Mouse (Mus musculus) forebrain, embryonic 14.5 days (tissue): ENCODE results near the gene Pik3r4. TPM values are rescaled to one million over a fixed set of nuclear protein-coding genes. Genes with fewer than 3 reads are reported as not detected.
A peak's percentile ranks its signal among the peaks of the same experiment; 100 is the strongest.

Experiments used
- ATAC-seq: fragments of 200-750 bp; cut with Nextera tagmentation; 2 replicates; pipeline ENCODE4 v1.8.0; 2017; ENCODE audit warnings: mild to moderate bottlenecking, moderate library complexity
- DNase-seq: peaks from one replicate; pipeline ENCODE4 v3.0.0-alpha.2; 2015; ENCODE audit warnings: low spot score
- H3K27ac ChIP-seq: fragments of 300-500 bp; sonication (generic); 2 replicates; pipeline ENCODE4 v1.5.1; 2014; ENCODE audit warnings: low read depth, mild to moderate bottlenecking, control low read depth, low read length, moderate library complexity
- H3K27me3 ChIP-seq: fragments of 300-500 bp; sonication (generic); replicated peaks from 2 replicates; pipeline ENCODE4 v1.6.1; 2014; ENCODE audit warnings: low read length, control low read depth, mixed read lengths; ENCODE audit not compliant: control insufficient read depth, insufficient read depth
- H3K36me3 ChIP-seq: fragments of 300-500 bp; sonication (generic); 2 replicates; pipeline ENCODE4 v1.6.1; 2014; ENCODE audit warnings: low read length, control low read depth; ENCODE audit not compliant: control insufficient read depth, insufficient read depth
- H3K4me1 ChIP-seq: fragments of 300-500 bp; sonication (generic); 2 replicates; pipeline ENCODE4 v1.6.1; 2014; ENCODE audit warnings: antibody characterized with exemption, low read length, control low read depth; ENCODE audit not compliant: control insufficient read depth, insufficient read depth
- H3K4me2 ChIP-seq: fragments of 300-500 bp; sonication (generic); 2 replicates; pipeline ENCODE4 v1.6.1; 2014; ENCODE audit warnings: mild to moderate bottlenecking, control low read depth, low read length
- H3K4me3 ChIP-seq: fragments of 300-500 bp; sonication (generic); 2 replicates; pipeline ENCODE4 v1.5.1; 2014; ENCODE audit warnings: low read depth, low read length, control low read depth
- H3K9ac ChIP-seq: fragments of 300-500 bp; sonication (generic); 2 replicates; pipeline ENCODE4 v1.6.1; 2014; ENCODE audit warnings: mild to moderate bottlenecking, low read length, control low read depth, moderate library complexity
- H3K9me3 ChIP-seq: fragments of 300-500 bp; sonication (generic); replicated peaks from 2 replicates; pipeline ENCODE4 v1.6.1; 2016; ENCODE audit warnings: low read length, control low read depth, mixed read lengths; ENCODE audit not compliant: control insufficient read depth
- WGBS: fragments of 180-500 bp; shearing (Covaris S2); extraction: QIAGEN DNeasy Blood & Tissue Kit; methylation state at CpG from one replicate; pipeline ENCODE4 v1.1.7; 2014; 5-methylcytosine and 5-hydroxymethylcytosine counted together
- polyA plus RNA-seq: library from polyadenylated mRNA; unstranded; fragments of >200 nt; fragmentation: Nextera tagmentation; extraction: Ambion mirVana; gene quantifications from 2 replicates; pipeline ENCODE4 v1.2.1, GENCODE M21; 2014

Pik3r4 gene
- polyA plus RNA-seq, 1 experiment from 2014 or later, result 18.2 TPM

GRCm38 (mm10) chr9:105704226-105704932 lies 61.6 kb downstream of the Pik3r4 start:
- DNase-seq, result peak; percentile 9
- peaks cover 2% of the 10 kb centered on the region; the same call in 1 of the 2 replicates for H3K4me1 ChIP-seq
- no peaks in the 10 kb centered on the region for H3K27me3 ChIP-seq
- 82% methylated on average over 16 of the region's 16 CpGs for WGBS
- no peak overlapping the region for H3K9ac ChIP-seq
- H3K4me3 ChIP-seq, result no peak overlapping the region
- H3K36me3 ChIP-seq, result no peaks in the 10 kb centered on the region
- H3K27ac ChIP-seq, result no peak overlapping the region
- no peak overlapping the region for H3K4me2 ChIP-seq
- H3K9me3 ChIP-seq, result no peaks in the 10 kb centered on the region
- no peak for ATAC-seq

DNA sequence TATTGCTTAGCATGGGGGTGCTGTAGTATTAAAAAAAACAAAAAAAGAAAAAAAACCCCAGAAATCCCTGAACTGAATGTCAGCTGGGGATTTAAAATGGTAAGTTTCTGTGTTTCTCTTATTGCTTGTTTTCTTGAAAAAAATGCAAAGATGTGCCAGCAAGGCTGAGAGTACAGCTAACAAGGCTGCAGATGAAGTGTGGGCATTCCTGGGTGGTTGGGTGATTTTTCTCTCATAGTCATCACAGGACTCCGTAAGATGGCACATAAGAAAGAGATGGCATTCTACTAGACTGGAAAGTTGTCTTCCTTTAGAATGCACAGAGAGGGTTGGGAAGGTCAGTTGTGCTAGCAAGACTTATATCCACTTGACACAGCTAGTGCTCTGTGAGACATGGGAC lies 62.2 kb downstream of the Pik3r4 start:
- no peaks in the 10 kb centered on the region for H3K9me3 ChIP-seq
- no peak overlapping the region for H3K9ac ChIP-seq
- no peak overlapping the region for H3K4me3 ChIP-seq
- peaks cover 2% of the 10 kb centered on the region; the same call in 1 of the 2 replicates for H3K4me1 ChIP-seq
- DNase-seq, result no peak
- 91% methylated on average over 1 of the region's 1 CpGs for WGBS
- no peaks in the 10 kb centered on the region for H3K27me3 ChIP-seq
- H3K4me2 ChIP-seq, result no peak overlapping the region
- ATAC-seq, result no peak
- no peak overlapping the region for H3K27ac ChIP-seq
- H3K36me3 ChIP-seq, result no peaks in the 10 kb centered on the region

DNA sequence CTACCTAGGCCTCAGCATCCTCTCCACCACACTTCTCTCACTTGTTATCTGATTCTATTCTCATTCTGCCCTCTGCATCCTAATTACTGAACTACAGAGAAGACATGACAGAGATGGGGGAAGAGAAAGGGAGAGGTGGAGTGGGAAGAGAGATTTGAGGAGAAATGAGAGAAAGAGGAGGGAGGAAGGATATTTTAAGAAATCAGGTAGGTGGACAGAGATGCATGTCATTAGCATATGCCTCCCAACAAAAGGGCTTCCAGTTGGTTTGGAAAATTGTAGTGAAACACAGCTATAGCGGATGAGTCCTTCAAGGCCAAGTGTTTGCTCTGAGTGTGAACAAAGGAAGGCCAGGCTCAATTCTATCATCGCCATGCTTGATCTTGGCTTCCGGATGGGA lies 69.3 kb downstream of the Pik3r4 start:
- 91% methylated on average over 3 of the region's 3 CpGs for WGBS
- DNase-seq (no peak), ATAC-seq (no peak)
- Histone ChIP-seq H3K27ac (no peak overlapping the region), H3K27me3 (no peaks in the 10 kb centered on the region), H3K9ac (no peak overlapping the region), H3K4me2 (no peak overlapping the region), H3K9me3 (no peaks in the 10 kb centered on the region), H3K36me3 (no peaks in the 10 kb centered on the region), H3K4me1 (no peaks in the 10 kb centered on the region), H3K4me3 (no peak overlapping the region)

DNA sequence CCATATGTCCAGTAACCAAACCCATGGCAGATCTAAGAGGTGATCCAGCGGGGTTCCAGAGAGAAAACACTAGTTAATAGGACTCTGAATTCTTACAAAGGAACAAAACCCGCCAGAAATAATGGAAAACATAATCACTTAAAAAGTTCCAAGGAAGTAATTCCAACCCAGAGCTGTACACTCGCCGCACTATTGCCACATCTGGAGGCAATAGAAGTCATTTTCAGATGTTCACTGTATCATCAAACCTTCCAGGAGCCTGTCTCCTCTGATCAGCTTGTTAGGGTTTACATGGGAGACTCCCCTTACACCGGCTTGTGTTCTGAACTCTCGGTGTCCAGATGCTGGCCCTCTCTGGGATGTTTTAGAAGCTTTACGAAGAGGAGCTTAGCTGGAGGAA lies 76.6 kb downstream of the Pik3r4 start:
- ATAC-seq, result no peak
- no peaks in the 10 kb centered on the region for H3K9me3 ChIP-seq
- H3K27ac ChIP-seq, result no peak overlapping the region
- no peaks in the 10 kb centered on the region for H3K27me3 ChIP-seq
- no peaks in the 10 kb centered on the region for H3K36me3 ChIP-seq
- H3K4me1 ChIP-seq, result 0 out of 2 replicates have a peak, but pooled peaks cover 3% of the 10 kb centered on the region
- H3K4me3 ChIP-seq, result no peak overlapping the region
- H3K4me2 ChIP-seq, result no peak overlapping the region
- H3K9ac ChIP-seq, result no peak overlapping the region
- 79% methylated on average over 7 of the region's 7 CpGs for WGBS
- DNase-seq, result no peak

GRCm38 (mm10) chr9:105719851-105720395 lies 77.1 kb downstream of the Pik3r4 start:
- Histone ChIP-seq H3K4me3 (no peak overlapping the region), H3K9ac (no peak overlapping the region), H3K4me1 (0 out of 2 replicates have a peak, but pooled peaks cover 3% of the 10 kb centered on the region), H3K27ac (no peak overlapping the region), H3K27me3 (no peaks in the 10 kb centered on the region), H3K4me2 (no peak overlapping the region), H3K9me3 (no peaks in the 10 kb centered on the region), H3K36me3 (no peaks in the 10 kb centered on the region)
- WGBS, result 43% methylated on average over 5 of the region's 5 CpGs
- no peak for ATAC-seq
- no peak for DNase-seq

GRCm38 (mm10) chr9:105720430-105720829 lies 77.7 kb downstream of the Pik3r4 start:
- Histone ChIP-seq H3K9me3 (no peaks in the 10 kb centered on the region), H3K4me1 (0 out of 2 replicates have a peak, but pooled peaks cover 3% of the 10 kb centered on the region), H3K9ac (no peak overlapping the region), H3K27ac (no peak overlapping the region), H3K27me3 (no peaks in the 10 kb centered on the region), H3K4me2 (no peak overlapping the region), H3K4me3 (no peak overlapping the region), H3K36me3 (no peaks in the 10 kb centered on the region)
- ATAC-seq, result no peak
- DNase-seq, result no peak
- 79% methylated on average over 4 of the region's 4 CpGs for WGBS

DNA sequence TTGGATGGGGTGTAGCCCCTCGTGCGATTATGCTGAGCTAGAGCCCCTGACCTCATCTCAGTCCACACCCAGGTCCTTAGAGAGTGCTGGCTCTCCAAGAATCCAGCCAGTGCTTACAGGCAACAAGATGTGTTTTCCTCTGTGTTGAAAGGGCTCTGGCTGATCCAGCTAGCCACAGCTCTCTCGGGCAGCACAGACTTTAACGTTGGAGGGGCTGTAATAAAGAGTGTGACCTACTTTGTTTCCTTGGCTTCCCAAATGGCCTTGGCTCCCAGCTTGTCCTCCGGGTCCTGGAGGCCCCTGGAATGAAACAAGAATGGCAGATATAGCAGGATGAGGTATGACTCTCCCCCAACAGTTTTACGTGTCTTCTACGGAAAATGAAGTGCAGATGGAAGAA lies 89.2 kb downstream of the Pik3r4 start:
- no peak overlapping the region for H3K4me3 ChIP-seq
- no peaks in the 10 kb centered on the region for H3K27me3 ChIP-seq
- ATAC-seq (no peak), DNase-seq (no peak)
- WGBS, result 82% methylated on average over 7 of the region's 7 CpGs
- H3K9me3 ChIP-seq, result no peaks in the 10 kb centered on the region
- no peak overlapping the region for H3K9ac ChIP-seq
- H3K4me1 ChIP-seq, result 0 out of 2 replicates have a peak, but pooled peaks cover 5% of the 10 kb centered on the region
- H3K36me3 ChIP-seq, result no peaks in the 10 kb centered on the region
- no peak overlapping the region for H3K27ac ChIP-seq
- no peak overlapping the region for H3K4me2 ChIP-seq

- DNase-seq (no peak), ATAC-seq (no peak)
- Histone ChIP-seq H3K4me2 (no peak overlapping the region), H3K27ac (no peak overlapping the region), H3K4me1 (0 out of 2 replicates have a peak, but pooled peaks cover 5% of the 10 kb centered on the region), H3K9me3 (no peaks in the 10 kb centered on the region), H3K27me3 (no peaks in the 10 kb centered on the region), H3K9ac (no peak overlapping the region), H3K36me3 (no peaks in the 10 kb centered on the region), H3K4me3 (no peak overlapping the region)
- 84% methylated on average over 2 of the region's 2 CpGs for WGBS
Measured at GRCm38 (mm10) chr9:105734651-105735050, 91.9 kb downstream of the Pik3r4 start.

GRCm38 (mm10) chr9:105735195-105735594 lies 92.4 kb downstream of the Pik3r4 start:
- Histone ChIP-seq H3K9me3 (no peaks in the 10 kb centered on the region), H3K4me2 (no peak overlapping the region), H3K27ac (no peak overlapping the region), H3K36me3 (no peaks in the 10 kb centered on the region), H3K4me1 (0 out of 2 replicates have a peak, but pooled peaks cover 5% of the 10 kb centered on the region), H3K9ac (no peak overlapping the region), H3K27me3 (no peaks in the 10 kb centered on the region), H3K4me3 (no peak overlapping the region)
- WGBS, result 33% methylated on average over 5 of the region's 5 CpGs
- ATAC-seq (peak; percentile 52; the same call in 1 of the 2 replicates), DNase-seq (peak; percentile 84)
